Mouse (Mus musculus): Measurements from ENCODE around the gene Ccer2. TPM values are rescaled to one million over a fixed set of nuclear protein-coding genes. Genes with fewer than 3 reads are reported as not detected.
A peak's percentile ranks its signal among the peaks of the same experiment; 100 is the strongest.

Gene Ccer2
- polyA plus RNA-seq, 1 experiment from 2014 or later = 12.7 TPM

DNA sequence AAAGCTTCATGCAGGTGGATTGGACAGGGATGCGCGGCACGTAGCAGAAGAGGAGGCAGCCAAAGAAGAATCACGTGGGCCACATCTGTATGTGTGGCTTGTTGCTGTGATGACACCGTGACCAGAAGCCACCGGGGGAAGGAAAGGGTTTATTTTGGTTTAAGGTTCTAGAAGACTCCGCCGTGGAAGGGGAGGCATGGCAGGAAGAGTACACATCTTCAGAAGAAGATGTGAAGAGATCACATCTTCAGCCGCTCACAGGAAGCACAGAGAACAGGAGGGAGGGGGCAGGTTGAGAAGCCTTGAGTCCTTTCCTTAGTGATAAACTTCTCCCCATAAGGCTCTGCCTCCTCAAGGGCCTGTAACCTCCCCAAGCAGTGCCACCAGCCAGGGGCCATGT, 44.0 kb downstream of the Ccer2 start:
- Histone ChIP-seq H3K36me3 (ENCODE audit: control insufficient read depth, insufficient read depth, low read length) (no peaks in the 10 kb centered on the region), H3K4me1 (ENCODE audit: control insufficient read depth, insufficient read depth, low read length) (peaks cover 33% of the 10 kb centered on the region), H3K4me3 (ENCODE audit: low read depth, low read length) (no peak overlapping the region), H3K27ac (replicated peaks; ENCODE audit: low read depth, low read length) (no peak overlapping the region), H3K9ac (ENCODE audit: low read depth, low read length) (no peak overlapping the region), H3K9me3 (ENCODE audit: control insufficient read depth, low read length) (no peaks in the 10 kb centered on the region), H3K4me2 (ENCODE audit: low read depth, low read length) (no peak overlapping the region), H3K27me3 (replicated peaks; ENCODE audit: control insufficient read depth, insufficient read depth, low read length) (no peaks in the 10 kb centered on the region)
- WGBS = 96% methylated on average over 9 of the region's 9 CpGs
- DNase-seq (ENCODE audit: low spot score) = no peak
- no peak for ATAC-seq (ENCODE audit: low read depth)

DNA sequence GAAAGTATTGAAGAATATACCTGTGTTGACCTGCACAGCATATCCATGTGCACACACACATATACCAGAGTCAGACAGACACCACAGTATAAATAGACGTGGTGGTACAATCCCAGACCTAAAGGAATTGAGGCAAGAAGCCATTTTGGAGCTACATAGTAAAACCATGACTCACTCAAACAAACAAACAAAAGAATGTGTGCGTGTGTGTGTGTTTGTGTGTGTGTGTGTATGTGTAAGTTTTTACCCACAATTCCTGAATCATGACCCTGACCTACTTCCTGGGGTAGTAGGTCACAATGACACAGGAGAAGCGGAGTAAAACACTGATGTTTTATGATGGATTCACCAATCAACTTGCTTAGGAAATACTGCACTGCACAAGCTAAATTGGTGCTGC, 45.5 kb downstream of the Ccer2 start:
- 73% methylated on average over 3 of the region's 3 CpGs for WGBS
- H3K27me3 ChIP-seq (replicated peaks; ENCODE audit: control insufficient read depth, insufficient read depth, low read length) = no peaks in the 10 kb centered on the region
- ATAC-seq (ENCODE audit: low read depth) (no peak), DNase-seq (ENCODE audit: low spot score) (no peak)
- H3K4me1 ChIP-seq (ENCODE audit: control insufficient read depth, insufficient read depth, low read length) = peaks cover 32% of the 10 kb centered on the region
- no peaks in the 10 kb centered on the region for H3K36me3 ChIP-seq (ENCODE audit: control insufficient read depth, insufficient read depth, low read length)
- H3K27ac ChIP-seq (replicated peaks; ENCODE audit: low read depth, low read length) = peak overlapping the region; percentile 95
- no peaks in the 10 kb centered on the region for H3K9me3 ChIP-seq (ENCODE audit: control insufficient read depth, low read length)
- H3K4me2 ChIP-seq (ENCODE audit: low read depth, low read length) = peak overlapping the region; percentile 32; the same call in 1 of the 2 replicates
- H3K4me3 ChIP-seq (ENCODE audit: low read depth, low read length) = no peak overlapping the region
- H3K9ac ChIP-seq (ENCODE audit: low read depth, low read length) = no peak overlapping the region

DNA sequence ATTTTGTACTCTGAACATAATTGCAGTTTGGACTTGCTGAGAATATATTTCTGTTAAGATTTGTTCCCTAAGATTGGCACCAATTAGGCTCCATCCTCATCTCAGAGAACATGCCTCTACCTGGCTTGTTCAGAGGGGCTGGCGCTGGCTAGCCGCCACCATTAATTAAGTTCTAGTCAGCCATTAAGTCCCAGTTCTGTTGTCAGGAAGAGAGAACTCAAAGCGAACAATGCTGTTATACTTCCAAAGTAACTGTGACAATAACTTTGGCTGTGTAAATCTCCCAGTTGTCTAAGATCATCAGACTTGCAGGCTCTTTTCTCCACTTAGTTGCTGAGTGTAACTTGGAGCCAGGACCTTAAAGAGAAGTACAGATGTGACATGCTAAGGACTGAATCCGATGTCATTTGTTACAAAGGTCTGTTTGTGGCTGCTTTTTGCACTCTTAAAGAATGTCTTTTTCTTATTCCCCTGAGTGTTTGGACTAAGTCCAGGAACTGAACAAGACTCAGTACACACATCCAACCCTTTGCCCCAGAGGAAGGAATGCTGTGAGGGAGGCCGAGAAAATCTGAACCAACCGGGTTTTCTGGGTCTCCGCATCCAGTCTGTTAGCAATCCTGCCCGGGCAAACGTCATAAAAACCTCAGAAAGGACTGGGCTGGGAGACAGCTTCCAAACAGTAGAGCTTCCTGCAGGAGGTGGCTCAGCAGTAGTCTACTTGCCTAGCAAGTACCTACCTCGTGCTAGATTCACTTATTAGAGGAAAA, 46.1 kb downstream of the Ccer2 start:
- H3K9ac ChIP-seq (ENCODE audit: low read depth, low read length) = 0 out of 2 replicates have a peak overlapping the region, but pooled peaks have one; percentile 43
- H3K4me1 ChIP-seq (ENCODE audit: control insufficient read depth, insufficient read depth, low read length) = peaks cover 26% of the 10 kb centered on the region
- DNase-seq (ENCODE audit: low spot score) (peak; percentile 93), ATAC-seq (ENCODE audit: low read depth) (peak; percentile 88)
- peak overlapping the region; percentile 34 for H3K4me2 ChIP-seq (ENCODE audit: low read depth, low read length)
- peak overlapping the region; percentile 95 for H3K27ac ChIP-seq (replicated peaks; ENCODE audit: low read depth, low read length)
- H3K9me3 ChIP-seq (ENCODE audit: control insufficient read depth, low read length) = no peaks in the 10 kb centered on the region
- H3K27me3 ChIP-seq (replicated peaks; ENCODE audit: control insufficient read depth, insufficient read depth, low read length) = no peaks in the 10 kb centered on the region
- H3K36me3 ChIP-seq (ENCODE audit: control insufficient read depth, insufficient read depth, low read length) = no peaks in the 10 kb centered on the region
- 10% methylated on average over 10 of the region's 10 CpGs for WGBS
- H3K4me3 ChIP-seq (ENCODE audit: low read depth, low read length) = no peak overlapping the region

- 0 out of 2 replicates have a peak overlapping the region, but pooled peaks have one; percentile 43 for H3K9ac ChIP-seq (ENCODE audit: low read depth, low read length)
- H3K4me3 ChIP-seq (ENCODE audit: low read depth, low read length) = no peak overlapping the region
- peak; percentile 90 for DNase-seq (ENCODE audit: low spot score)
Measured at GRCm38 (mm10) chr7:28802846-28803588, 47.0 kb downstream of the Ccer2 start.

GRCm38 (mm10) chr7:28803756-28804155, 47.8 kb downstream of the Ccer2 start:
- Histone ChIP-seq H3K4me1 (ENCODE audit: control insufficient read depth, insufficient read depth, low read length) (peaks cover 35% of the 10 kb centered on the region), H3K4me3 (ENCODE audit: low read depth, low read length) (no peak overlapping the region), H3K9me3 (ENCODE audit: control insufficient read depth, low read length) (no peaks in the 10 kb centered on the region), H3K4me2 (ENCODE audit: low read depth, low read length) (no peak overlapping the region), H3K36me3 (ENCODE audit: control insufficient read depth, insufficient read depth, low read length) (no peaks in the 10 kb centered on the region), H3K27me3 (replicated peaks; ENCODE audit: control insufficient read depth, insufficient read depth, low read length) (no peaks in the 10 kb centered on the region), H3K27ac (replicated peaks; ENCODE audit: low read depth, low read length) (peak overlapping the region; percentile 95), H3K9ac (ENCODE audit: low read depth, low read length) (no peak overlapping the region)
- 36% methylated on average over 4 of the region's 4 CpGs for WGBS
- ATAC-seq (ENCODE audit: low read depth) = no peak
- DNase-seq (ENCODE audit: low spot score) = no peak

More at GRCm38 (mm10) chr7:28802846-28803588, 47.0 kb downstream of the Ccer2 start:
- Histone ChIP-seq H3K27ac (replicated peaks; ENCODE audit: low read depth, low read length) (peak overlapping the region; percentile 95), H3K27me3 (replicated peaks; ENCODE audit: control insufficient read depth, insufficient read depth, low read length) (no peaks in the 10 kb centered on the region), H3K4me2 (ENCODE audit: low read depth, low read length) (peak overlapping the region; percentile 34), H3K4me1 (ENCODE audit: control insufficient read depth, insufficient read depth, low read length) (peaks cover 31% of the 10 kb centered on the region), H3K36me3 (ENCODE audit: control insufficient read depth, insufficient read depth, low read length) (no peaks in the 10 kb centered on the region), H3K9me3 (ENCODE audit: control insufficient read depth, low read length) (no peaks in the 10 kb centered on the region)
- ATAC-seq (ENCODE audit: low read depth) = peak; percentile 65
- 11% methylated on average over 10 of the region's 10 CpGs for WGBS

- Histone ChIP-seq H3K27me3 (replicated peaks; ENCODE audit: control insufficient read depth, insufficient read depth, low read length) (no peaks in the 10 kb centered on the region), H3K4me2 (ENCODE audit: low read depth, low read length) (no peak overlapping the region), H3K4me1 (ENCODE audit: control insufficient read depth, insufficient read depth, low read length) (peaks cover 30% of the 10 kb centered on the region), H3K9ac (ENCODE audit: low read depth, low read length) (no peak overlapping the region), H3K4me3 (ENCODE audit: low read depth, low read length) (no peak overlapping the region), H3K36me3 (ENCODE audit: control insufficient read depth, insufficient read depth, low read length) (peaks cover under 1% of the 10 kb centered on the region; the same call in 1 of the 2 replicates), H3K27ac (replicated peaks; ENCODE audit: low read depth, low read length) (no peak overlapping the region), H3K9me3 (ENCODE audit: control insufficient read depth, low read length) (no peaks in the 10 kb centered on the region)
- 83% methylated on average over 4 of the region's 4 CpGs for WGBS
- DNase-seq (ENCODE audit: low spot score) = no peak
- ATAC-seq (ENCODE audit: low read depth) = no peak
Measured at GRCm38 (mm10) chr7:28806869-28807268, 50.9 kb downstream of the Ccer2 start.

DNA sequence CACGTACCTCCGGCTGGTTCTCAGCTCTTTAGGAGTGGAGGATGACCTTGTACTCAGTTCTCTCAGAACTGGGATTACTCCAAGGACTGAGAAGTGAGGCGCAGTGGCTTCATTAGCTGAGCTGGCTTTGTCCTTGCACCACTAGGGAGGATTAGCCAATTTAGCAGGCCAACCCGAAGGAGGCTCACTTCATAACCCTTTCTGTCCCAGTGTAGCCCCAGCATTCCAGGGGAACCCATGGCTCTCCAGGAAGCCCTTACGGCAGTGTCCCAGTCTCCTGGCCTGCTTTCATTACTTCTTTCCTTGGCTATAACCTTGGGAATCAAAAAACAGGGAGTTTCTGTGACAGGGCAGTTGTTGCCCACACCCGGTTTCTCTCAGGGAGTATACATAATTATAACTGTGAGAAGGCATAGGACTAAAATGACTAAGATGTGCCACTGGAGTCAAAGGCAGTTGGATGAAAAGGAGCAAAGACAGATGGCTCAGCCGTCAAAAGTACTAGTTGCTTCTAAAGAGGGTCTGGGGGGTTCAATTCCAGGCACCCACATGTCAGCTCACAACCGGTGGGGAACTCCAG, 51.8 kb downstream of the Ccer2 start:
- Histone ChIP-seq H3K36me3 (ENCODE audit: control insufficient read depth, insufficient read depth, low read length) (peaks cover 9% of the 10 kb centered on the region), H3K27ac (replicated peaks; ENCODE audit: low read depth, low read length) (peak overlapping the region; percentile 99), H3K9ac (ENCODE audit: low read depth, low read length) (peak overlapping the region; percentile 89), H3K4me2 (ENCODE audit: low read depth, low read length) (peak overlapping the region; percentile 97), H3K9me3 (ENCODE audit: control insufficient read depth, low read length) (no peaks in the 10 kb centered on the region), H3K4me3 (ENCODE audit: low read depth, low read length) (peak overlapping the region; percentile 86), H3K4me1 (ENCODE audit: control insufficient read depth, insufficient read depth, low read length) (peaks cover 28% of the 10 kb centered on the region), H3K27me3 (replicated peaks; ENCODE audit: control insufficient read depth, insufficient read depth, low read length) (no peaks in the 10 kb centered on the region)
- 40% methylated on average over 5 of the region's 8 CpGs for WGBS
- ATAC-seq (ENCODE audit: low read depth) (no peak), DNase-seq (ENCODE audit: low spot score) (no peak)

DNA sequence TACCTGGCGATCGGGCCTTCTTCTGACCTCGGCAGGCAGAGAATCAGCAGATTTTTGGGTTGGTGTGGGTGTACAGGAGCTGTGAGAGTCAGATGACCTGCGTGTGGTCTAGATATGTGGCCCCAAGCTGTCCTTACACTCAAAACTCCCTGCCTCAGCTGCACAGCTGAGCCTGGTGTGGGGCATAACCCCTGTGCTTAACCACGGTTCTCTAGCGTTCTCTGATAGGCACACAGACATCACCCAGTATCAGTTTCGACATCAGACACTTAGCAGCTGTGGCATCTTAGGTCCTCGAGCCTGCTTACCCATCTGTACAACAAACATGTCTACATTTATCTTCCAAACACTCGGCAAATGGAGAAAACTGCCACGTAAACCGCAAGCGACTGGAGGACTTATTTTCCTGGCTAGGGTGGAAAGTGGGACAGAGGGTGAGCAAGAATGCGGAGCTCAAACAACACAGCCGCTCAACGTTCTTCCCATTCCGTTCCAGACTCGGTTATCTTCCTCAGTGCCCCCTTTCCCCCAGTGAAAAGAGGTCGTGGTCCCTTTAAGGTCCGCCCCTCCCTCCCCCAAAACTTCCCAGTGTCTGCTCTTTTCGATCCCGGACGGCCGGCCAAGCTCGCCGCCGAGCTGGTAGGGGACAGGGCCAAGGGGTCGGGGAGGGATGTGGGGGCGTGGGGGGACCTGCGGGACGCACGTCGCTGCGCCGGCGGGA, 52.4 kb downstream of the Ccer2 start, which contains the start of gene Hnrnpl:
TSS of gene Hnrnpl (plus strand) at position 321 of the 721 bp plus-strand sequence.
- peak within 1 kb of the TSS; percentile 99 for H3K27ac ChIP-seq (replicated peaks; ENCODE audit: low read depth, low read length)
- DNase-seq (ENCODE audit: low spot score) = peak; percentile 77

More for the DNA sequence above, 52.4 kb downstream of the Ccer2 start, which contains the start of gene Hnrnpl:
- Histone ChIP-seq H3K36me3 (ENCODE audit: control insufficient read depth, insufficient read depth, low read length) (peaks cover 16% of the 10 kb centered on the region), H3K9me3 (ENCODE audit: control insufficient read depth, low read length) (no peaks in the 10 kb centered on the region), H3K4me1 (ENCODE audit: control insufficient read depth, insufficient read depth, low read length) (peaks cover 27% of the 10 kb centered on the region), H3K4me3 (ENCODE audit: low read depth, low read length) (peak within 1 kb of the TSS; percentile 86), H3K4me2 (ENCODE audit: low read depth, low read length) (peak within 1 kb of the TSS; percentile 97), H3K9ac (ENCODE audit: low read depth, low read length) (peak within 1 kb of the TSS; percentile 89), H3K27me3 (replicated peaks; ENCODE audit: control insufficient read depth, insufficient read depth, low read length) (no peaks in the 10 kb centered on the region)
- WGBS = 3% methylated on average over 29 of the region's 35 CpGs
- peak; percentile 7 for ATAC-seq (ENCODE audit: low read depth)

All from embryonic facial prominence, embryonic 14.5 days (tissue).